Mouse (Mus musculus) lung, postnatal 0 days (tissue): ENCODE data around the gene Micu2. TPM values are rescaled to one million over a fixed set of nuclear protein-coding genes. Genes with fewer than 3 reads are reported as not detected.

Experiments
- ATAC-seq: fragments of 200-750 bp; cut with Nextera tagmentation; 2 replicates; pipeline ENCODE4 v1.8.0; 2017; ENCODE audit warnings: moderate library complexity
- DNase-seq: peaks from one replicate; pipeline ENCODE4 v3.0.0-alpha.2; 2016; ENCODE audit warnings: low spot score
- H3K27ac ChIP-seq: fragments of 300-500 bp; sonication (generic); 2 replicates; pipeline ENCODE4 v1.5.1; 2014; ENCODE audit warnings: antibody characterized with exemption, mild to moderate bottlenecking, low read length, mixed read lengths
- H3K27me3 ChIP-seq: fragments of 300-500 bp; sonication (generic); replicated peaks from 2 replicates; pipeline ENCODE4 v1.6.1; 2014; ENCODE audit warnings: low read length, mixed read lengths; ENCODE audit not compliant: insufficient read depth
- H3K36me3 ChIP-seq: fragments of 300-500 bp; sonication (generic); 2 replicates; pipeline ENCODE4 v1.6.1; 2014; ENCODE audit warnings: low read length, mixed read lengths; ENCODE audit not compliant: insufficient read depth
- H3K4me1 ChIP-seq: fragments of 300-500 bp; sonication (generic); 2 replicates; pipeline ENCODE4 v1.6.1; 2014; ENCODE audit warnings: antibody characterized with exemption, low read depth, low read length, mixed read lengths; ENCODE audit not compliant: insufficient read depth
- H3K4me2 ChIP-seq: fragments of 300-500 bp; sonication (generic); replicated peaks from 2 replicates; pipeline ENCODE4 v1.6.1; 2014; ENCODE audit warnings: low read depth, mild to moderate bottlenecking, low read length, moderate library complexity, mixed read lengths
- H3K4me3 ChIP-seq: fragments of 300-500 bp; sonication (generic); 2 replicates; pipeline ENCODE4 v1.5.1; 2014; ENCODE audit warnings: low read depth, low read length
- H3K9ac ChIP-seq: fragments of 300-500 bp; sonication (generic); replicated peaks from 2 replicates; pipeline ENCODE4 v1.6.1; 2014; ENCODE audit warnings: low read depth, mild to moderate bottlenecking
- H3K9me3 ChIP-seq: fragments of 300-500 bp; sonication (generic); 2 replicates; pipeline ENCODE4 v1.6.1; 2016; ENCODE audit warnings: low read length, mixed read lengths
- CTCF ChIP-seq: IDR thresholded peaks from 2 replicates; pipeline ENCODE4 v1.5.1; 2016; ENCODE audit warnings: antibody characterized with exemption, mild to moderate bottlenecking
- EP300 ChIP-seq: IDR thresholded peaks from 2 replicates; pipeline ENCODE4 v1.6.1; 2016; ENCODE audit warnings: antibody characterized with exemption, mild to moderate bottlenecking, control low read depth
- WGBS: fragments of 180-500 bp; shearing (Covaris S2); extraction: QIAGEN DNeasy Blood & Tissue Kit; methylation state at CpG from one replicate; pipeline ENCODE4 v1.1.7; 2014; 5-methylcytosine and 5-hydroxymethylcytosine counted together
- polyA plus RNA-seq: library from polyadenylated mRNA; unstranded; fragments of >200 nt; fragmentation: Nextera tagmentation; extraction: Ambion mirVana; gene quantifications from 2 replicates; pipeline ENCODE4 v1.2.1, GENCODE M21; 2015

Micu2 gene
- polyA plus RNA-seq, 1 experiment from 2014 or later, result 46.2 TPM

GRCm38 (mm10) chr14:57882720-57883119 is 116.3 kb downstream of the Micu2 start:
- DNase-seq (peak; percentile 48), ATAC-seq (0 out of 2 replicates have a peak, but pooled peaks have one; percentile 21)
- Histone ChIP-seq H3K36me3 (no peaks in the 10 kb centered on the region), H3K4me3 (no peak overlapping the region), H3K4me1 (peaks cover 33% of the 10 kb centered on the region), H3K9ac (no peak overlapping the region), H3K4me2 (no peak overlapping the region), H3K27me3 (no peaks in the 10 kb centered on the region), H3K9me3 (no peaks in the 10 kb centered on the region), H3K27ac (peak overlapping the region; percentile 72)
- 22% methylated on average over 4 of the region's 4 CpGs for WGBS
- TF ChIP-seq CTCF (no peak), EP300 (no peak)

- peak; percentile 44 for TF ChIP-seq CTCF
- TF ChIP-seq EP300, result no peak
- Histone ChIP-seq H3K4me3 (no peak overlapping the region), H3K4me1 (peaks cover 31% of the 10 kb centered on the region), H3K27me3 (no peaks in the 10 kb centered on the region), H3K36me3 (no peaks in the 10 kb centered on the region), H3K4me2 (no peak overlapping the region), H3K27ac (peak overlapping the region; percentile 72), H3K9ac (no peak overlapping the region), H3K9me3 (no peaks in the 10 kb centered on the region)
- 33% methylated on average over 4 of the region's 4 CpGs for WGBS
- ATAC-seq (peak; percentile 78), DNase-seq (peak; percentile 70)
Observed at GRCm38 (mm10) chr14:57881793-57882192, 117.3 kb downstream of the Micu2 start.

GRCm38 (mm10) chr14:57881074-57881473 is 118.0 kb downstream of the Micu2 start:
- Histone ChIP-seq H3K9ac (no peak overlapping the region), H3K9me3 (no peaks in the 10 kb centered on the region), H3K27ac (no peak overlapping the region), H3K4me1 (peaks cover 29% of the 10 kb centered on the region), H3K4me3 (no peak overlapping the region), H3K4me2 (no peak overlapping the region), H3K36me3 (no peaks in the 10 kb centered on the region), H3K27me3 (no peaks in the 10 kb centered on the region)
- DNase-seq (no peak), ATAC-seq (no peak)
- TF ChIP-seq EP300, result no peak
- TF ChIP-seq CTCF, result 0 out of 2 replicates have a peak, but pooled peaks have one; percentile 11

GRCm38 (mm10) chr14:57877921-57878320 is 121.1 kb downstream of the Micu2 start:
- H3K4me3 ChIP-seq, result no peak overlapping the region
- no peaks in the 10 kb centered on the region for H3K36me3 ChIP-seq
- H3K4me1 ChIP-seq, result peaks cover 24% of the 10 kb centered on the region
- peak overlapping the region; percentile 49; the same call in 1 of the 2 replicates for H3K27ac ChIP-seq
- peak; percentile 57 for DNase-seq
- H3K4me2 ChIP-seq, result no peak overlapping the region
- H3K9ac ChIP-seq, result no peak overlapping the region
- peak; percentile 29; the same call in 1 of the 2 replicates for ATAC-seq
- no peaks in the 10 kb centered on the region for H3K9me3 ChIP-seq
- TF ChIP-seq CTCF (no peak), EP300 (no peak)
- H3K27me3 ChIP-seq, result no peaks in the 10 kb centered on the region
- WGBS, result 79% methylated on average over 9 of the region's 9 CpGs

- H3K9ac ChIP-seq, result no peak overlapping the region
- no peaks in the 10 kb centered on the region for H3K4me1 ChIP-seq
- 94% methylated on average over 3 of the region's 3 CpGs for WGBS
- no peak for DNase-seq
- TF ChIP-seq EP300 (no peak), CTCF (no peak)
- no peak overlapping the region for H3K27ac ChIP-seq
- H3K4me2 ChIP-seq, result no peak overlapping the region
- peaks cover 6% of the 10 kb centered on the region; the same call in 1 of the 2 replicates for H3K36me3 ChIP-seq
- no peak for ATAC-seq
- no peak overlapping the region for H3K4me3 ChIP-seq
- H3K27me3 ChIP-seq, result no peaks in the 10 kb centered on the region
- no peaks in the 10 kb centered on the region for H3K9me3 ChIP-seq
Observed at GRCm38 (mm10) chr14:57866676-57867276, 132.3 kb downstream of the Micu2 start.

Other genes starting within 250 kb of the Micu2 start
- gene Lats2, start 240.9 kb downstream of the Micu2 start, polyA plus RNA-seq, result 24.2 and 27.5 TPM in 2 replicates
- 16.5 and 18.9 TPM in 2 replicates for gene Sap18, start 201.1 kb downstream of the Micu2 start, polyA plus RNA-seq
- 1.8 and 2.2 TPM in 2 replicates for gene Ska3, start 173.1 kb downstream of the Micu2 start, polyA plus RNA-seq
- 163 and 210 TPM in 2 replicates for gene Mrpl57, start 173.0 kb downstream of the Micu2 start, polyA plus RNA-seq
- 57.2 and 64.6 TPM in 2 replicates for gene Zdhhc20, start 109.0 kb downstream of the Micu2 start, polyA plus RNA-seq
- 2.7 and 3.1 TPM in 2 replicates for gene Fgf9, start 71.3 kb upstream of the Micu2 start, polyA plus RNA-seq